Mouse (Mus musculus) forebrain, postnatal 0 days (tissue): ENCODE measurements around the gene Hs6st2. TPM values are rescaled to one million over a fixed set of nuclear protein-coding genes. Genes with fewer than 3 reads are reported as not detected.

Experiments used
- ATAC-seq: fragments of 200-750 bp; cut with Nextera tagmentation; 2 replicates; pipeline ENCODE4 v1.8.0; 2017; ENCODE audit warnings: mild to moderate bottlenecking, moderate library complexity
- DNase-seq: peaks from one replicate; pipeline ENCODE4 v3.0.0-alpha.2; 2015
- H3K27ac ChIP-seq: fragments of 300-500 bp; sonication (generic); 2 replicates; pipeline ENCODE4 v1.5.1; 2014; ENCODE audit warnings: low read depth, mild to moderate bottlenecking, antibody characterized with exemption, low read length, moderate library complexity, mixed read lengths
- H3K27me3 ChIP-seq: fragments of 300-500 bp; sonication (generic); 2 replicates; pipeline ENCODE4 v1.6.1; 2014; ENCODE audit warnings: mild to moderate bottlenecking, low read length, mixed read lengths; ENCODE audit not compliant: insufficient read depth
- H3K36me3 ChIP-seq: fragments of 300-500 bp; sonication (generic); 2 replicates; pipeline ENCODE4 v1.6.1; 2014; ENCODE audit warnings: mild to moderate bottlenecking, moderate library complexity; ENCODE audit not compliant: insufficient read depth
- H3K4me1 ChIP-seq: fragments of 300-500 bp; sonication (generic); 2 replicates; pipeline ENCODE4 v1.6.1; 2014; ENCODE audit warnings: antibody characterized with exemption; ENCODE audit not compliant: insufficient read depth
- H3K4me2 ChIP-seq: fragments of 300-500 bp; sonication (generic); 2 replicates; pipeline ENCODE4 v1.6.1; 2014; ENCODE audit warnings: low read depth, mild to moderate bottlenecking, moderate library complexity
- H3K4me3 ChIP-seq: fragments of 300-500 bp; sonication (generic); 2 replicates; pipeline ENCODE4 v1.5.1; 2014; ENCODE audit warnings: low read depth, low read length, mixed read lengths
- H3K9ac ChIP-seq: fragments of 300-500 bp; sonication (generic); 2 replicates; pipeline ENCODE4 v1.6.1; 2014; ENCODE audit warnings: mild to moderate bottlenecking
- H3K9me3 ChIP-seq: fragments of 300-500 bp; sonication (generic); 2 replicates; pipeline ENCODE4 v1.6.1; 2016; ENCODE audit warnings: low read length
- CTCF ChIP-seq: sonication (generic); IDR thresholded peaks from 2 replicates; pipeline ENCODE4 v1.5.1; 2016; ENCODE audit warnings: antibody characterized with exemption, control low read depth, low read depth
- WGBS: fragments of 180-500 bp; shearing (Covaris S2); extraction: QIAGEN DNeasy Blood & Tissue Kit; methylation state at CpG from one replicate; pipeline ENCODE4 v1.1.7; 2014; 5-methylcytosine and 5-hydroxymethylcytosine counted together
- polyA plus RNA-seq: library from polyadenylated mRNA; unstranded; fragments of >200 nt; fragmentation: Nextera tagmentation; extraction: Ambion mirVana; gene quantifications from 2 replicates; pipeline ENCODE4 v1.2.1, GENCODE M21; 2015
- total RNA-seq: library from RNA; depleted of rRNA; stranded (reverse); fragments of >200 nt; gene quantifications from 2 replicates; pipeline ENCODE4 v1.2.3, GENCODE M21; 2014

Hs6st2 gene
- total and polyA plus RNA-seq, 2 experiments from 2014 or later: 39.4 to 51.8 TPM

GRCm38 (mm10) chrX:51684336-51685056, 2.8 kb upstream of the Hs6st2 start:
- no peak for DNase-seq
- no peaks in the 10 kb centered on the region for H3K27me3 ChIP-seq
- no peak for ATAC-seq
- WGBS: 37% methylated on average over 3 of the region's 3 CpGs
- no peak overlapping the region for H3K9ac ChIP-seq
- no peaks in the 10 kb centered on the region for H3K4me1 ChIP-seq
- no peak for TF ChIP-seq CTCF
- no peaks in the 10 kb centered on the region for H3K36me3 ChIP-seq
- no peak overlapping the region for H3K4me3 ChIP-seq
- no peak overlapping the region for H3K4me2 ChIP-seq
- no peak overlapping the region for H3K27ac ChIP-seq
- H3K9me3 ChIP-seq: no peaks in the 10 kb centered on the region

GRCm38 (mm10) chrX:51681170-51681667, 437 bp downstream of the Hs6st2 start:
- no peaks in the 10 kb centered on the region for H3K36me3 ChIP-seq
- no peaks in the 10 kb centered on the region for H3K4me1 ChIP-seq
- peak overlapping the region; percentile 56 for H3K9ac ChIP-seq
- TF ChIP-seq CTCF: peak; percentile 27; the same call in 1 of the 2 replicates
- H3K9me3 ChIP-seq: no peaks in the 10 kb centered on the region
- peak overlapping the region; percentile 49 for H3K4me3 ChIP-seq
- DNase-seq (peak; percentile 51), ATAC-seq (peak; percentile 67)
- H3K27me3 ChIP-seq: no peaks in the 10 kb centered on the region
- WGBS: 30% methylated on average over 42 of the region's 43 CpGs
- H3K27ac ChIP-seq: peak overlapping the region; percentile 70
- H3K4me2 ChIP-seq: peak overlapping the region; percentile 57

GRCm38 (mm10) chrX:51680428-51681169, 1.1 kb downstream of the Hs6st2 start:
- peak overlapping the region; percentile 56 for H3K9ac ChIP-seq

GRCm38 (mm10) chrX:51679601-51680427, 1.8 kb downstream of the Hs6st2 start:
- Histone ChIP-seq H3K4me3 (peak overlapping the region; percentile 49), H3K36me3 (no peaks in the 10 kb centered on the region), H3K27me3 (no peaks in the 10 kb centered on the region), H3K4me2 (peak overlapping the region; percentile 57), H3K27ac (peak overlapping the region; percentile 69; the same call in 1 of the 2 replicates), H3K9ac (peak overlapping the region; percentile 56), H3K9me3 (no peaks in the 10 kb centered on the region), H3K4me1 (no peaks in the 10 kb centered on the region)
- ATAC-seq (peak; percentile 9), DNase-seq (peak; percentile 17)
- WGBS: 29% methylated on average over 46 of the region's 46 CpGs
- no peak for TF ChIP-seq CTCF

More at GRCm38 (mm10) chrX:51680428-51681169, 1.1 kb downstream of the Hs6st2 start:
- Histone ChIP-seq H3K27ac (peak overlapping the region; percentile 70), H3K9me3 (no peaks in the 10 kb centered on the region), H3K4me3 (peak overlapping the region; percentile 49), H3K4me2 (peak overlapping the region; percentile 57), H3K4me1 (no peaks in the 10 kb centered on the region), H3K27me3 (no peaks in the 10 kb centered on the region), H3K36me3 (no peaks in the 10 kb centered on the region)
- peak; percentile 78 for DNase-seq
- TF ChIP-seq CTCF: peak; percentile 46; the same call in 1 of the 2 replicates
- WGBS: 31% methylated on average over 64 of the region's 70 CpGs
- ATAC-seq: peak; percentile 88

GRCm38 (mm10) chrX:51658236-51658635, 23.4 kb downstream of the Hs6st2 start:
- 28% methylated on average over 2 of the region's 2 CpGs for WGBS
- H3K9me3 ChIP-seq: no peaks in the 10 kb centered on the region
- H3K4me2 ChIP-seq: no peak overlapping the region
- no peaks in the 10 kb centered on the region for H3K27me3 ChIP-seq
- DNase-seq: no peak
- H3K4me1 ChIP-seq: no peaks in the 10 kb centered on the region
- H3K9ac ChIP-seq: no peak overlapping the region
- TF ChIP-seq CTCF: no peak
- H3K4me3 ChIP-seq: no peak overlapping the region
- peak; percentile 25; the same call in 1 of the 2 replicates for ATAC-seq
- no peak overlapping the region for H3K27ac ChIP-seq
- no peaks in the 10 kb centered on the region for H3K36me3 ChIP-seq

GRCm38 (mm10) chrX:51642661-51643257, 38.9 kb downstream of the Hs6st2 start:
- Histone ChIP-seq H3K9me3 (no peaks in the 10 kb centered on the region), H3K27ac (no peak overlapping the region), H3K36me3 (no peaks in the 10 kb centered on the region), H3K4me3 (no peak overlapping the region), H3K4me1 (no peaks in the 10 kb centered on the region), H3K4me2 (no peak overlapping the region), H3K9ac (no peak overlapping the region), H3K27me3 (no peaks in the 10 kb centered on the region)
- no peak for ATAC-seq
- no peak for DNase-seq
- TF ChIP-seq CTCF: no peak
- WGBS: 73% methylated on average over 3 of the region's 3 CpGs
